In the genomic region with DNA sequence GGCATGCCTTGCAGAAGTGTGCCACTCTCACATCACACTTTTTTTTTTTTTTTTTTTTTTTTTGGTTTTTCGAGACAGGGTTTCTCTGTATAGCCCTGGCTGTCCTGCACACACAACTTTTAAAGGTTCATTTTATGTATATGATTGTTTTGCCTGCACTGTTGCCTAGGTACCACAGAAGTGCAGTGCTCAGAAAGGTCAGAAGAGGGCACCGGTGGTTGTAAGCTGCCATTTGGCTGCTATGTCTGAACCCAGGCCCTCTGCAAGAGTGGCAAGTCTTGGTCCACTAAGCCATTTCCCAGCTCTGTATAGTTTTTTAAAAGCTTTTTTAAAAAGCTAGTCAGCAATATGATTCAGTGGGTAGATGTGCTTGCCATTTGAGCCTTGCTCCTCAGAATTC, we compare ENCODE assay signal across 9 mouse cellular contexts. TPM values are rescaled to one million over a fixed set of nuclear protein-coding genes. Genes with fewer than 3 reads are reported as not detected.
DNase-seq lines count a peak whose midpoint lies in the region; ATAC-seq and TF ChIP-seq lines count a peak whose summit lies in the region.
"Had no signal": no experiment of that assay in that cellular context is flagged by ENCODE, and none has a peak within 500 bp of the region (broad histone marks: within the 10 kb centered on the region; RNA-seq: fewer than 3 reads in every experiment).

No protein-coding gene starts in this region.

- no peak for ATAC-seq in lung, postnatal 0 days
- no peak for ATAC-seq in hindbrain, embryonic 13.5 days (ENCODE audit: low FRiP score)

- TF ChIP-seq POLR2A in thymus, adult 2 months (IDR thresholded peaks at IDR 0.05; ENCODE audit: control insufficient read depth, extremely low read depth, insufficient read depth, low read length, poor library complexity) = no peak

- no peak for TF ChIP-seq EP300 in lung, postnatal 0 days (IDR thresholded peaks at IDR 0.05)

- H3K4me2 ChIP-seq in lung, postnatal 0 days (replicated peaks; ENCODE audit: low read depth, low read length) = no peak overlapping the region
- H3K4me2 ChIP-seq in hindbrain, embryonic 13.5 days = no peak overlapping the region
- H3K4me2 ChIP-seq: neural tube, embryonic 12.5 days had no signal

- WGBS in thymus, adult 2 months = 36% methylated on average over 2 of the region's 2 CpGs
- WGBS in lung, postnatal 0 days = 24% methylated on average over 2 of the region's 2 CpGs
- WGBS in hindbrain, embryonic 13.5 days = 29% methylated on average over 2 of the region's 2 CpGs
- WGBS in forebrain, embryonic 10.5 days = 41% methylated on average over 2 of the region's 2 CpGs

- no peaks in the 10 kb centered on the region for H3K27me3 ChIP-seq in thymus, adult 2 months (ENCODE audit: control insufficient read depth, insufficient read depth, low read length)
- no peaks in the 10 kb centered on the region for H3K27me3 ChIP-seq in lung, postnatal 0 days (replicated peaks; ENCODE audit: insufficient read depth, low read length)
- no peaks in the 10 kb centered on the region for H3K27me3 ChIP-seq in hindbrain, embryonic 13.5 days
- H3K27me3 ChIP-seq in forebrain, embryonic 10.5 days (ENCODE audit: poor library complexity, severe bottlenecking) = no peaks in the 10 kb centered on the region
- H3K27me3 ChIP-seq: neural tube, embryonic 12.5 days had no signal

- no peak for TF ChIP-seq CTCF in thymus, adult 2 months (IDR thresholded peaks at IDR 0.05; ENCODE audit: borderline replicate concordance, control insufficient read depth, extremely low read depth, insufficient read depth, low read length, poor library complexity)
- TF ChIP-seq CTCF in lung, postnatal 0 days (IDR thresholded peaks at IDR 0.05) = peak; percentile 43

- H3K9ac ChIP-seq in lung, postnatal 0 days (replicated peaks; ENCODE audit: low read depth) = no peak overlapping the region
- H3K9ac ChIP-seq in hindbrain, embryonic 13.5 days = no peak overlapping the region
- H3K9ac ChIP-seq: neural tube, embryonic 12.5 days had no signal

- peaks cover 12% of the 10 kb centered on the region for H3K4me1 ChIP-seq in thymus, adult 2 months (replicated peaks; ENCODE audit: control insufficient read depth, insufficient read depth, low read length)
- H3K4me1 ChIP-seq in lung, postnatal 0 days (ENCODE audit: insufficient read depth, low read depth, low read length) = 0 out of 2 replicates have a peak, but pooled peaks cover 6% of the 10 kb centered on the region
- peaks cover 23% of the 10 kb centered on the region for H3K4me1 ChIP-seq in hindbrain, embryonic 13.5 days (replicated peaks)
- peaks cover 20% of the 10 kb centered on the region for H3K4me1 ChIP-seq in forebrain, embryonic 10.5 days

- DNase-seq in cerebellum, postnatal 10 days = peak; percentile 62 to 68
- DNase-seq in cerebellum, adult 11 months = no peak
- peak; percentile 65 for DNase-seq in thymus, adult 2 months
- no peak for DNase-seq in thymus, adult 18-20 months
- DNase-seq in lung, postnatal 0 days (ENCODE audit: low spot score) = no peak
- DNase-seq in cerebellum, adult 9-10 months = no peak
- DNase-seq in forebrain, embryonic 10.5 days (ENCODE audit: extremely low spot score, low spot score) = no peak

- no peaks in the 10 kb centered on the region for H3K9me3 ChIP-seq in lung, postnatal 0 days (ENCODE audit: low read length)
- no peaks in the 10 kb centered on the region for H3K9me3 ChIP-seq in hindbrain, embryonic 13.5 days
- no peaks in the 10 kb centered on the region for H3K9me3 ChIP-seq in forebrain, embryonic 10.5 days
- H3K9me3 ChIP-seq: neural tube, embryonic 12.5 days had no signal

- H3K4me3 ChIP-seq in thymus, adult 2 months (ENCODE audit: control insufficient read depth, insufficient read depth, low read length) = no peak overlapping the region
- H3K4me3 ChIP-seq in lung, postnatal 0 days (ENCODE audit: low read depth, low read length) = no peak overlapping the region
- H3K4me3 ChIP-seq in hindbrain, embryonic 13.5 days = no peak overlapping the region
- H3K4me3 ChIP-seq in forebrain, embryonic 10.5 days = no peak overlapping the region
- H3K4me3 ChIP-seq: neural tube, embryonic 12.5 days had no signal

- no peak overlapping the region for H3K27ac ChIP-seq in thymus, adult 2 months (ENCODE audit: control insufficient read depth, insufficient read depth, low read length)
- H3K27ac ChIP-seq in lung, postnatal 0 days (ENCODE audit: low read length) = no peak overlapping the region
- H3K27ac ChIP-seq in hindbrain, embryonic 13.5 days = no peak overlapping the region
- H3K27ac ChIP-seq in forebrain, embryonic 10.5 days = no peak overlapping the region
- H3K27ac ChIP-seq: neural tube, embryonic 12.5 days had no signal

- H3K36me3 ChIP-seq in thymus, adult 2 months (ENCODE audit: control insufficient read depth, insufficient read depth, low read length) = no peaks in the 10 kb centered on the region
- no peaks in the 10 kb centered on the region for H3K36me3 ChIP-seq in lung, postnatal 0 days (ENCODE audit: insufficient read depth, low read length)
- peaks cover 20% of the 10 kb centered on the region for H3K36me3 ChIP-seq in hindbrain, embryonic 13.5 days
- H3K36me3 ChIP-seq in forebrain, embryonic 10.5 days (replicated peaks) = peaks cover 29% of the 10 kb centered on the region

RNA-seq across cellular contexts. Expression of gene Yipf2, which starts 5.6 kb away (rescaled TPM):
- 47.1 and 50.6 TPM in 2 replicates for polyA plus RNA-seq in thymus, adult 2 months (2012; rRNA removed)
- 28.3 and 30.3 TPM in 2 replicates for polyA plus RNA-seq in lung, postnatal 0 days (2015; fragmentation: Nextera tagmentation; extraction: Ambion mirVana)
- polyA plus RNA-seq in hindbrain, embryonic 13.5 days (2015; fragmentation: Nextera tagmentation; extraction: Ambion mirVana) = 25.7 and 27.7 TPM in 2 replicates
- polyA plus RNA-seq in forebrain, embryonic 10.5 days (2016; fragmentation: Nextera tagmentation; extraction: Ambion mirVana) = 19.0 and 20.4 TPM in 2 replicates

RNA-seq across cellular contexts. Expression of gene Timm29, which starts 5.7 kb away (rescaled TPM):
- polyA plus RNA-seq in thymus, adult 2 months (2012; rRNA removed) = 43.5 and 45.8 TPM in 2 replicates
- polyA plus RNA-seq in lung, postnatal 0 days (2015; fragmentation: Nextera tagmentation; extraction: Ambion mirVana) = 16.5 and 17.3 TPM in 2 replicates
- polyA plus RNA-seq in hindbrain, embryonic 13.5 days (2015; fragmentation: Nextera tagmentation; extraction: Ambion mirVana) = 53.5 and 55.0 TPM in 2 replicates
- 31.4 and 32.3 TPM in 2 replicates for polyA plus RNA-seq in forebrain, embryonic 10.5 days (2016; fragmentation: Nextera tagmentation; extraction: Ambion mirVana)

RNA-seq across cellular contexts. Expression of gene Smarca4, which starts 17.8 kb away (rescaled TPM):
- 156 and 191 TPM in 2 replicates for polyA plus RNA-seq in thymus, adult 2 months (2012; rRNA removed)
- 22.3 and 22.4 TPM in 2 replicates for polyA plus RNA-seq in lung, postnatal 0 days (2015; fragmentation: Nextera tagmentation; extraction: Ambion mirVana)
- polyA plus RNA-seq in hindbrain, embryonic 13.5 days (2015; fragmentation: Nextera tagmentation; extraction: Ambion mirVana) = 156 and 158 TPM in 2 replicates
- 147 and 149 TPM in 2 replicates for polyA plus RNA-seq in forebrain, embryonic 10.5 days (2016; fragmentation: Nextera tagmentation; extraction: Ambion mirVana)

RNA-seq across cellular contexts. Expression of gene Carm1, which starts 51.5 kb away (rescaled TPM):
- polyA plus RNA-seq in thymus, adult 2 months (2012; rRNA removed) = 98.5 and 112 TPM in 2 replicates
- 10.8 and 12.2 TPM in 2 replicates for polyA plus RNA-seq in lung, postnatal 0 days (2015; fragmentation: Nextera tagmentation; extraction: Ambion mirVana)
- 29.4 and 29.9 TPM in 2 replicates for polyA plus RNA-seq in hindbrain, embryonic 13.5 days (2015; fragmentation: Nextera tagmentation; extraction: Ambion mirVana)
- polyA plus RNA-seq in forebrain, embryonic 10.5 days (2016; fragmentation: Nextera tagmentation; extraction: Ambion mirVana) = 58.3 and 59.8 TPM in 2 replicates

Comparison
In these comparisons a context has a peak if more than half of its experiments do, and no peak if none do; other contexts are left out.
1. DNase-seq: peak in cerebellum, postnatal 10 days (2 of 2) and thymus, adult 2 months (single experiment); none in cerebellum, adult 11 months (single experiment), thymus, adult 18-20 months (0 of 2), lung, postnatal 0 days (single experiment), cerebellum, adult 9-10 months (single experiment) and forebrain, embryonic 10.5 days (single experiment).